Mouse (Mus musculus) lung, postnatal 14 days (tissue): ENCODE measurements around the gene Mettl22.

Source experiments
- DNase-seq: peaks from one replicate; pipeline ENCODE4 v3.0.0; 2021

Gene Mettl22

GRCm38 (mm10) chr16:8470603-8471481 is at the start of gene Mettl22:
Mettl22 (plus strand) TSS chr16:8470788.
- peak; percentile 88 for DNase-seq

GRCm38 (mm10) chr16:8420842-8421241 is 49.7 kb upstream of the Mettl22 start:
- no peak for DNase-seq

GRCm38 (mm10) chr16:8423626-8424114 is 46.9 kb upstream of the Mettl22 start:
- DNase-seq, result no peak

GRCm38 (mm10) chr16:8424161-8424970 is 46.2 kb upstream of the Mettl22 start:
- no peak for DNase-seq

GRCm38 (mm10) chr16:8424971-8425330 is 45.6 kb upstream of the Mettl22 start, which contains the start of gene Tmem114:
Tmem114 (minus strand) TSS chr16:8425136.
- DNase-seq, result peak; percentile 17

- no peak for DNase-seq
These were observed 44.9 kb upstream of the Mettl22 start for GRCm38 (mm10) chr16:8425736-8426135.

- no peak for DNase-seq
These were observed 41.1 kb upstream of the Mettl22 start for GRCm38 (mm10) chr16:8429531-8429930.

- DNase-seq, result no peak
These were observed 38.0 kb upstream of the Mettl22 start for GRCm38 (mm10) chr16:8432616-8433015.

- no peak for DNase-seq
These were observed 25.7 kb upstream of the Mettl22 start for GRCm38 (mm10) chr16:8444911-8445310.

- no peak for DNase-seq
These were observed 24.3 kb upstream of the Mettl22 start for GRCm38 (mm10) chr16:8446256-8446655.

GRCm38 (mm10) chr16:8453301-8453700 is 17.3 kb upstream of the Mettl22 start:
- DNase-seq, result no peak

GRCm38 (mm10) chr16:8455221-8455620 is 15.4 kb upstream of the Mettl22 start:
- DNase-seq, result no peak

- no peak for DNase-seq
These were observed 12.2 kb upstream of the Mettl22 start for GRCm38 (mm10) chr16:8458391-8458790.

- peak; percentile 69 for DNase-seq
These were observed 11.5 kb upstream of the Mettl22 start for GRCm38 (mm10) chr16:8459098-8459497.

- no peak for DNase-seq
These were observed 456 bp upstream of the Mettl22 start for GRCm38 (mm10) chr16:8470132-8470531.

GRCm38 (mm10) chr16:8487396-8488005 is 16.9 kb downstream of the Mettl22 start:
- DNase-seq, result no peak

- no peak for DNase-seq
These were observed 18.8 kb downstream of the Mettl22 start for GRCm38 (mm10) chr16:8489340-8489739.

- no peak for DNase-seq
These were observed 21.3 kb downstream of the Mettl22 start for GRCm38 (mm10) chr16:8491743-8492490.

- peak; percentile 74 for DNase-seq
These were observed 23.7 kb downstream of the Mettl22 start for GRCm38 (mm10) chr16:8494268-8494667.

- no peak for DNase-seq
These were observed 26.4 kb downstream of the Mettl22 start for GRCm38 (mm10) chr16:8496967-8497366.

GRCm38 (mm10) chr16:8504271-8504670 is 33.7 kb downstream of the Mettl22 start:
- DNase-seq, result no peak

- DNase-seq, result no peak
These were observed 39.3 kb downstream of the Mettl22 start for GRCm38 (mm10) chr16:8509894-8510293.
